Mouse (Mus musculus): ENCODE measurements around the gene Gm20696. TPM values are rescaled to one million over a fixed set of nuclear protein-coding genes. Genes with fewer than 3 reads are reported as not detected.
A peak's percentile ranks its signal among the peaks of the same experiment; 100 is the strongest.

Gene Gm20696
- polyA plus RNA-seq, 1 experiment: not detected

- Histone ChIP-seq H3K27me3 (replicated peaks) (peaks cover 2% of the 10 kb centered on the region), H3K4me1 (peaks cover 57% of the 10 kb centered on the region), H3K4me3 (replicated peaks) (peak overlapping the region; percentile 86), H3K36me3 (replicated peaks; ENCODE audit: low read length) (peaks cover 3% of the 10 kb centered on the region), H3K9me3 (no peaks in the 10 kb centered on the region)
- TF ChIP-seq FLI1 (IDR thresholded peaks at IDR 0.05; ENCODE audit: low read length) (no peak), GATA1 (IDR thresholded peaks at IDR 0.05; ENCODE audit: borderline replicate concordance, low read length) (no peak)
Observed at GRCm38 (mm10) chr6:99263886-99264185, 402.8 kb downstream of the Gm20696 start.

GRCm38 (mm10) chr6:99263061-99263885 is 403.3 kb downstream of the Gm20696 start:
- H3K36me3 ChIP-seq (replicated peaks; ENCODE audit: low read length): peaks cover 6% of the 10 kb centered on the region
- no peak for TF ChIP-seq FLI1 (IDR thresholded peaks at IDR 0.05; ENCODE audit: low read length)
- TF ChIP-seq GATA1 (IDR thresholded peaks at IDR 0.05; ENCODE audit: borderline replicate concordance, low read length): no peak
- peak overlapping the region; percentile 86 for H3K4me3 ChIP-seq (replicated peaks)
- H3K27me3 ChIP-seq (replicated peaks): peaks cover 2% of the 10 kb centered on the region
- H3K4me1 ChIP-seq: peaks cover 63% of the 10 kb centered on the region
- H3K9me3 ChIP-seq: no peaks in the 10 kb centered on the region

GRCm38 (mm10) chr6:99261737-99262130 is 404.9 kb downstream of the Gm20696 start:
- H3K4me1 ChIP-seq: peaks cover 76% of the 10 kb centered on the region
- TF ChIP-seq FLI1 (IDR thresholded peaks at IDR 0.05; ENCODE audit: low read length) (no peak), GATA1 (IDR thresholded peaks at IDR 0.05; ENCODE audit: borderline replicate concordance, low read length) (no peak)
- H3K4me3 ChIP-seq (replicated peaks): peak overlapping the region; percentile 23
- peaks cover 2% of the 10 kb centered on the region for H3K27me3 ChIP-seq (replicated peaks)
- peaks cover 6% of the 10 kb centered on the region for H3K36me3 ChIP-seq (replicated peaks; ENCODE audit: low read length)
- no peaks in the 10 kb centered on the region for H3K9me3 ChIP-seq

GRCm38 (mm10) chr6:99260941-99261736 is 405.5 kb downstream of the Gm20696 start:
- TF ChIP-seq GATA1 (IDR thresholded peaks at IDR 0.05; ENCODE audit: borderline replicate concordance, low read length): no peak
- no peak for TF ChIP-seq FLI1 (IDR thresholded peaks at IDR 0.05; ENCODE audit: low read length)
- H3K9me3 ChIP-seq: no peaks in the 10 kb centered on the region
- peaks cover 70% of the 10 kb centered on the region for H3K4me1 ChIP-seq
- peaks cover 2% of the 10 kb centered on the region for H3K27me3 ChIP-seq (replicated peaks)
- peak overlapping the region; percentile 71 for H3K4me3 ChIP-seq (replicated peaks)
- H3K36me3 ChIP-seq (replicated peaks; ENCODE audit: low read length): peaks cover 6% of the 10 kb centered on the region

GRCm38 (mm10) chr6:99258346-99258745 is 408.3 kb downstream of the Gm20696 start:
- H3K9me3 ChIP-seq: no peaks in the 10 kb centered on the region
- H3K36me3 ChIP-seq (replicated peaks; ENCODE audit: low read length): peaks cover 6% of the 10 kb centered on the region
- TF ChIP-seq GATA1 (IDR thresholded peaks at IDR 0.05; ENCODE audit: borderline replicate concordance, low read length) (no peak), FLI1 (IDR thresholded peaks at IDR 0.05; ENCODE audit: low read length) (no peak)
- H3K27me3 ChIP-seq (replicated peaks): no peaks in the 10 kb centered on the region
- peaks cover 49% of the 10 kb centered on the region for H3K4me1 ChIP-seq
- H3K4me3 ChIP-seq (replicated peaks): no peak overlapping the region

- Histone ChIP-seq H3K9me3 (no peaks in the 10 kb centered on the region), H3K4me3 (replicated peaks) (no peak overlapping the region), H3K4me1 (peaks cover 42% of the 10 kb centered on the region), H3K36me3 (replicated peaks; ENCODE audit: low read length) (peaks cover 6% of the 10 kb centered on the region), H3K27me3 (replicated peaks) (no peaks in the 10 kb centered on the region)
- TF ChIP-seq GATA1 (IDR thresholded peaks at IDR 0.05; ENCODE audit: borderline replicate concordance, low read length): no peak
- no peak for TF ChIP-seq FLI1 (IDR thresholded peaks at IDR 0.05; ENCODE audit: low read length)
Observed at GRCm38 (mm10) chr6:99257676-99258075, 408.9 kb downstream of the Gm20696 start.

- Histone ChIP-seq H3K9me3 (no peaks in the 10 kb centered on the region), H3K4me1 (peaks cover 23% of the 10 kb centered on the region), H3K36me3 (replicated peaks; ENCODE audit: low read length) (no peaks in the 10 kb centered on the region), H3K4me3 (replicated peaks) (no peak overlapping the region), H3K27me3 (replicated peaks) (no peaks in the 10 kb centered on the region)
- TF ChIP-seq GATA1 (IDR thresholded peaks at IDR 0.05; ENCODE audit: borderline replicate concordance, low read length) (no peak), FLI1 (IDR thresholded peaks at IDR 0.05; ENCODE audit: low read length) (no peak)
Observed at GRCm38 (mm10) chr6:99253331-99253730, 413.3 kb downstream of the Gm20696 start.

- Histone ChIP-seq H3K9me3 (no peaks in the 10 kb centered on the region), H3K27me3 (replicated peaks) (no peaks in the 10 kb centered on the region), H3K4me1 (peaks cover 18% of the 10 kb centered on the region), H3K36me3 (replicated peaks; ENCODE audit: low read length) (no peaks in the 10 kb centered on the region), H3K4me3 (replicated peaks) (no peak overlapping the region)
- no peak for TF ChIP-seq GATA1 (IDR thresholded peaks at IDR 0.05; ENCODE audit: borderline replicate concordance, low read length)
- TF ChIP-seq FLI1 (IDR thresholded peaks at IDR 0.05; ENCODE audit: low read length): no peak
Observed at GRCm38 (mm10) chr6:99252816-99253215, 413.8 kb downstream of the Gm20696 start.

- no peak overlapping the region for H3K4me3 ChIP-seq (replicated peaks)
- H3K36me3 ChIP-seq (replicated peaks; ENCODE audit: low read length): peaks cover under 1% of the 10 kb centered on the region
- peaks cover 10% of the 10 kb centered on the region; the same call in 1 of the 2 replicates for H3K4me1 ChIP-seq
- no peaks in the 10 kb centered on the region for H3K9me3 ChIP-seq
- no peaks in the 10 kb centered on the region for H3K27me3 ChIP-seq (replicated peaks)
- TF ChIP-seq FLI1 (IDR thresholded peaks at IDR 0.05; ENCODE audit: low read length) (no peak), GATA1 (IDR thresholded peaks at IDR 0.05; ENCODE audit: borderline replicate concordance, low read length) (no peak)
Observed at GRCm38 (mm10) chr6:99251924-99252323, 414.7 kb downstream of the Gm20696 start.

- no peak for TF ChIP-seq FLI1 (IDR thresholded peaks at IDR 0.05; ENCODE audit: low read length)
- Histone ChIP-seq H3K4me3 (replicated peaks) (no peak overlapping the region), H3K4me1 (peaks cover 10% of the 10 kb centered on the region; the same call in 1 of the 2 replicates), H3K36me3 (replicated peaks; ENCODE audit: low read length) (peaks cover 2% of the 10 kb centered on the region), H3K9me3 (no peaks in the 10 kb centered on the region), H3K27me3 (replicated peaks) (no peaks in the 10 kb centered on the region)
Observed at GRCm38 (mm10) chr6:99251222-99251621, 415.4 kb downstream of the Gm20696 start.
